Mouse (Mus musculus): ENCODE data around the gene Olfr486. TPM values are rescaled to one million over a fixed set of nuclear protein-coding genes. Genes with fewer than 3 reads are reported as not detected.

Olfr486 gene
- total and polyA plus RNA-seq, 3 experiments: not detected

- TF ChIP-seq CTCF (IDR thresholded peaks at IDR 0.05; ENCODE audit: low read depth, low read length): no peak
- no peak for TF ChIP-seq TAL1 (conservative IDR thresholded peaks at IDR 0.05; ENCODE audit: low read depth, low read length)
- TF ChIP-seq GATA1 (IDR thresholded peaks at IDR 0.05; ENCODE audit: borderline replicate concordance, low read length): no peak
- no peak within 1 kb of the TSS for H3K4me3 ChIP-seq (ENCODE audit: low read depth, low read length)
- H3K9me3 ChIP-seq (replicated peaks): no peaks in the 10 kb centered on the region
- DNase-seq (ENCODE audit: low spot score) (no peak), ATAC-seq (ENCODE audit: extremely low read depth, insufficient number of reproducible peaks, low FRiP score, poor library complexity, severe bottlenecking) (no peak)
- no peaks in the 10 kb centered on the region for H3K36me3 ChIP-seq (replicated peaks)
- H3K27me3 ChIP-seq (ENCODE audit: insufficient read depth, low read length): no peaks in the 10 kb centered on the region
- no peaks in the 10 kb centered on the region for H3K4me1 ChIP-seq (ENCODE audit: insufficient read depth, low read depth, low read length)
Measured at GRCm38 (mm10) chr7:108159771-108160170, 12.8 kb downstream of the Olfr486 start, which contains the start of gene Olfr485. TSS of gene Olfr485 (minus strand) at chr7:108159871.

DNA sequence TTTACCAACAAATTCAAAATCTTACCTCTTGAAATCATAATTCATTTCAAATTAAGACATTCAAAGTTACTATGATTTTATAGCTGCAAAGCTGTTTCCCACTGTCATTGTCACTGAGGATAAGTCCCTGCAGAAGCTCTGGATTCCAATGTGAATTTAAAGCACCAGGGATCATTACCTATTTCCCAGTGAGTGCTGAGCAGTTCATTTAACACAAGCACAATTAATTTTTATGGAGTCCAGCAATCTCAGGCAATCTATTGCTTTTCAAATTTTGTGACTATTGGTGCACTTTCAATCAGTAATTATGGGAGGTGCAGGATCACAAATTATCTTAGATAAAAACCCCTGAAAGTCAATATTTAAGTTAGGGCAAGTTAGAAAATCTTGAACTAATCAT lies 45.2 kb downstream of the Olfr486 start, which contains the start of gene Olfr484:
TSS of gene Olfr484 (minus strand) at position 101 of the 400 bp plus-strand sequence.
- DNase-seq (ENCODE audit: low spot score): no peak
- TF ChIP-seq TAL1 (conservative IDR thresholded peaks at IDR 0.05; ENCODE audit: low read depth, low read length): no peak
- TF ChIP-seq POLR2AphosphoS5 (IDR thresholded peaks at IDR 0.05; ENCODE audit: insufficient replicate concordance, low read depth, low read length): no peak
- no peak for TF ChIP-seq GATA1 (IDR thresholded peaks at IDR 0.05; ENCODE audit: borderline replicate concordance, low read length)
- no peak for TF ChIP-seq GATA2 (IDR thresholded peaks at IDR 0.05; ENCODE audit: borderline replicate concordance, low read depth, low read length)
- TF ChIP-seq CTCF (IDR thresholded peaks at IDR 0.05; ENCODE audit: low read depth, low read length): no peak
- no peaks in the 10 kb centered on the region for H3K4me1 ChIP-seq (ENCODE audit: insufficient read depth, low read depth, low read length)
- H3K9me3 ChIP-seq (replicated peaks): no peaks in the 10 kb centered on the region
- H3K27me3 ChIP-seq (ENCODE audit: insufficient read depth, low read length): no peaks in the 10 kb centered on the region
- no peaks in the 10 kb centered on the region for H3K36me3 ChIP-seq (replicated peaks)
- no peak for ATAC-seq (ENCODE audit: extremely low read depth, insufficient number of reproducible peaks, low FRiP score, poor library complexity, severe bottlenecking)
- H3K4me3 ChIP-seq (ENCODE audit: low read depth, low read length): no peak within 1 kb of the TSS

Other genes starting within 250 kb of the Olfr486 start
Only the 20 nearest of the 21 such genes appear.
- gene Olfr473, start 242.3 kb downstream of the Olfr486 start, total RNA-seq (2014; fragmentation: Nextera tagmentation): not detected in 2 replicates
- gene Olfr473, start 242.3 kb downstream of the Olfr486 start, total RNA-seq (2017): 0.27 TPM in 1 of 2 replicates, not detected in the other
- not detected in 2 replicates for gene Olfr473, start 242.3 kb downstream of the Olfr486 start, polyA plus RNA-seq (2012)
- gene Olfr474, start 218.1 kb downstream of the Olfr486 start, total RNA-seq (2014; fragmentation: Nextera tagmentation): not detected in 2 replicates
- 0.27 TPM in 1 of 2 replicates, not detected in the other for gene Olfr474, start 218.1 kb downstream of the Olfr486 start, total RNA-seq (2017)
- not detected in 2 replicates for gene Olfr474, start 218.1 kb downstream of the Olfr486 start, polyA plus RNA-seq (2012)
- gene Olfr476, start 207.9 kb downstream of the Olfr486 start, total RNA-seq (2014; fragmentation: Nextera tagmentation): not detected in 2 replicates
- 0.05 TPM in 1 of 2 replicates, not detected in the other for gene Olfr476, start 207.9 kb downstream of the Olfr486 start, total RNA-seq (2017)
- gene Olfr476, start 207.9 kb downstream of the Olfr486 start, polyA plus RNA-seq (2012): not detected in 2 replicates
- gene Olfr477, start 186.0 kb downstream of the Olfr486 start, total RNA-seq (2014; fragmentation: Nextera tagmentation): 0.45 TPM in 1 of 2 replicates, not detected in the other
- 0.11 TPM in 1 of 2 replicates, not detected in the other for gene Olfr477, start 186.0 kb downstream of the Olfr486 start, total RNA-seq (2017)
- gene Olfr477, start 186.0 kb downstream of the Olfr486 start, polyA plus RNA-seq (2012): not detected in 2 replicates
- gene Olfr478, start 138.8 kb downstream of the Olfr486 start, total RNA-seq (2014; fragmentation: Nextera tagmentation): not detected in 2 replicates
- 0.12 TPM in 1 of 2 replicates, not detected in the other for gene Olfr478, start 138.8 kb downstream of the Olfr486 start, total RNA-seq (2017)
- not detected in 2 replicates for gene Olfr478, start 138.8 kb downstream of the Olfr486 start, polyA plus RNA-seq (2012)
- not detected in 2 replicates for gene Olfr479, start 122.0 kb downstream of the Olfr486 start, total RNA-seq (2014; fragmentation: Nextera tagmentation)
- 0.17 and 0.55 TPM in 2 replicates for gene Olfr479, start 122.0 kb downstream of the Olfr486 start, total RNA-seq (2017)
- gene Olfr479, start 122.0 kb downstream of the Olfr486 start, polyA plus RNA-seq (2012): not detected in 2 replicates
- not detected in 2 replicates for gene Olfr480, start 105.4 kb downstream of the Olfr486 start, total RNA-seq (2014; fragmentation: Nextera tagmentation)
- gene Olfr480, start 105.4 kb downstream of the Olfr486 start, total RNA-seq (2017): not detected in 2 replicates
- not detected in 2 replicates for gene Olfr480, start 105.4 kb downstream of the Olfr486 start, polyA plus RNA-seq (2012)
- not detected in 2 replicates for gene Olfr481, start 92.9 kb downstream of the Olfr486 start, total RNA-seq (2014; fragmentation: Nextera tagmentation)
- gene Olfr481, start 92.9 kb downstream of the Olfr486 start, total RNA-seq (2017): 0.23 and 0.76 TPM in 2 replicates
- gene Olfr481, start 92.9 kb downstream of the Olfr486 start, polyA plus RNA-seq (2012): not detected in 2 replicates
- gene Olfr482, start 75.2 kb downstream of the Olfr486 start, total RNA-seq (2014; fragmentation: Nextera tagmentation): not detected in 2 replicates
- 0.17 and 0.22 TPM in 2 replicates for gene Olfr482, start 75.2 kb downstream of the Olfr486 start, total RNA-seq (2017)
- not detected in 2 replicates for gene Olfr482, start 75.2 kb downstream of the Olfr486 start, polyA plus RNA-seq (2012)
- gene Olfr483, start 71.9 kb downstream of the Olfr486 start, total RNA-seq (2014; fragmentation: Nextera tagmentation): not detected in 2 replicates
- gene Olfr483, start 71.9 kb downstream of the Olfr486 start, total RNA-seq (2017): not detected in 2 replicates
- not detected in 2 replicates for gene Olfr483, start 71.9 kb downstream of the Olfr486 start, polyA plus RNA-seq (2012)
- not detected in 2 replicates for gene Olfr484, start 45.3 kb downstream of the Olfr486 start, total RNA-seq (2014; fragmentation: Nextera tagmentation)
- 0.11 and 0.17 TPM in 2 replicates for gene Olfr484, start 45.3 kb downstream of the Olfr486 start, total RNA-seq (2017)
- not detected in 2 replicates for gene Olfr484, start 45.3 kb downstream of the Olfr486 start, polyA plus RNA-seq (2012)
- gene Olfr485, start 12.9 kb downstream of the Olfr486 start, total RNA-seq (2014; fragmentation: Nextera tagmentation): not detected in 2 replicates
- gene Olfr485, start 12.9 kb downstream of the Olfr486 start, total RNA-seq (2017): not detected in 2 replicates
- not detected in 2 replicates for gene Olfr485, start 12.9 kb downstream of the Olfr486 start, polyA plus RNA-seq (2012)
- not detected in 2 replicates for gene Olfr487, start 41.9 kb upstream of the Olfr486 start, total RNA-seq (2014; fragmentation: Nextera tagmentation)
- gene Olfr487, start 41.9 kb upstream of the Olfr486 start, total RNA-seq (2017): 0.06 and 0.11 TPM in 2 replicates
- gene Olfr487, start 41.9 kb upstream of the Olfr486 start, polyA plus RNA-seq (2012): not detected in 2 replicates
- gene Olfr488, start 85.6 kb upstream of the Olfr486 start, total RNA-seq (2014; fragmentation: Nextera tagmentation): not detected in 2 replicates
- 0.05 and 0.12 TPM in 2 replicates for gene Olfr488, start 85.6 kb upstream of the Olfr486 start, total RNA-seq (2017)
- gene Olfr488, start 85.6 kb upstream of the Olfr486 start, polyA plus RNA-seq (2012): not detected in 2 replicates
- not detected in 2 replicates for gene Olfr490, start 116.2 kb upstream of the Olfr486 start, total RNA-seq (2014; fragmentation: Nextera tagmentation)
- gene Olfr490, start 116.2 kb upstream of the Olfr486 start, total RNA-seq (2017): 0.11 TPM in 1 of 2 replicates, not detected in the other
- gene Olfr490, start 116.2 kb upstream of the Olfr486 start, polyA plus RNA-seq (2012): not detected in 2 replicates
- gene Olfr491, start 140.7 kb upstream of the Olfr486 start, total RNA-seq (2014; fragmentation: Nextera tagmentation): not detected in 2 replicates
- gene Olfr491, start 140.7 kb upstream of the Olfr486 start, total RNA-seq (2017): not detected in 2 replicates
- gene Olfr491, start 140.7 kb upstream of the Olfr486 start, polyA plus RNA-seq (2012): not detected in 2 replicates
- not detected in 2 replicates for gene Olfr492, start 150.9 kb upstream of the Olfr486 start, total RNA-seq (2014; fragmentation: Nextera tagmentation)
- gene Olfr492, start 150.9 kb upstream of the Olfr486 start, total RNA-seq (2017): 0.16 TPM in 1 of 2 replicates, not detected in the other
- not detected in 2 replicates for gene Olfr492, start 150.9 kb upstream of the Olfr486 start, polyA plus RNA-seq (2012)
- not detected in 2 replicates for gene Olfr493, start 174.2 kb upstream of the Olfr486 start, total RNA-seq (2014; fragmentation: Nextera tagmentation)
- not detected in 2 replicates for gene Olfr493, start 174.2 kb upstream of the Olfr486 start, total RNA-seq (2017)
- gene Olfr493, start 174.2 kb upstream of the Olfr486 start, polyA plus RNA-seq (2012): not detected in 2 replicates
- not detected in 2 replicates for gene Olfr494, start 192.6 kb upstream of the Olfr486 start, total RNA-seq (2014; fragmentation: Nextera tagmentation)
- 0.44 TPM in 1 of 2 replicates, not detected in the other for gene Olfr494, start 192.6 kb upstream of the Olfr486 start, total RNA-seq (2017)
- gene Olfr494, start 192.6 kb upstream of the Olfr486 start, polyA plus RNA-seq (2012): not detected in 2 replicates
- not detected in 2 replicates for gene Olfr495, start 220.4 kb upstream of the Olfr486 start, total RNA-seq (2014; fragmentation: Nextera tagmentation)
- gene Olfr495, start 220.4 kb upstream of the Olfr486 start, total RNA-seq (2017): 0.12 and 0.16 TPM in 2 replicates
- not detected in 2 replicates for gene Olfr495, start 220.4 kb upstream of the Olfr486 start, polyA plus RNA-seq (2012)